In genomic region chr4:63503949-63504348, GRCm38 (mm10) we compare ENCODE assay signal across 27 mouse cellular contexts.
"Had no signal": no experiment of that assay in that cellular context is flagged by ENCODE, and none has a peak within 500 bp of the region (broad histone marks: within the 10 kb centered on the region; RNA-seq: fewer than 3 reads in every experiment).

No protein-coding gene starts in this region.

- H3K27ac ChIP-seq: embryonic facial prominence, embryonic 10.5 days; embryonic facial prominence, embryonic 12.5 days; embryonic facial prominence, embryonic 13.5 days; embryonic facial prominence, embryonic 15.5 days; forebrain, embryonic 10.5 days; forebrain, embryonic 12.5 days; forebrain, embryonic 13.5 days; forebrain, embryonic 15.5 days; gastrocnemius, adult 2 months; heart, adult 2 months had no signal

- DNase-seq: cerebellum, adult 9-10 months; cerebellum, adult 9-11 months; cerebellum, postnatal 10 days; cerebellum, postnatal 14 days; cerebellum, postnatal 25 days; cerebellum, postnatal 36 days; embryo, embryonic 11 days; forebrain, postnatal 0 days; gastrocnemius, adult 2 months; gastrocnemius, postnatal 10 days; gastrocnemius, postnatal 14 days; gastrocnemius, postnatal 25 days; gastrocnemius, postnatal 36 days; heart, adult 11 months; heart, adult 18-20 months; heart, adult 2 months had no signal

- H3K36me3 ChIP-seq: embryonic facial prominence, embryonic 10.5 days; embryonic facial prominence, embryonic 12.5 days; embryonic facial prominence, embryonic 13.5 days; embryonic facial prominence, embryonic 15.5 days; forebrain, embryonic 10.5 days; forebrain, embryonic 12.5 days; forebrain, embryonic 15.5 days had no signal

- H3K4me1 ChIP-seq: embryonic facial prominence, embryonic 10.5 days; embryonic facial prominence, embryonic 13.5 days; embryonic facial prominence, embryonic 15.5 days; forebrain, embryonic 10.5 days; forebrain, embryonic 12.5 days; forebrain, embryonic 13.5 days; forebrain, embryonic 15.5 days had no signal

- H3K4me3 ChIP-seq: embryonic facial prominence, embryonic 10.5 days; embryonic facial prominence, embryonic 12.5 days; embryonic facial prominence, embryonic 13.5 days; embryonic facial prominence, embryonic 15.5 days; erythroblast, embryonic 14.5 days; forebrain, embryonic 10.5 days; forebrain, embryonic 12.5 days; forebrain, embryonic 13.5 days; forebrain, embryonic 15.5 days; gastrocnemius, adult 2 months; heart, adult 2 months had no signal

- H3K9me3 ChIP-seq: embryonic facial prominence, embryonic 10.5 days; embryonic facial prominence, embryonic 12.5 days; embryonic facial prominence, embryonic 13.5 days; embryonic facial prominence, embryonic 15.5 days; forebrain, embryonic 10.5 days; forebrain, embryonic 12.5 days; forebrain, embryonic 13.5 days; forebrain, embryonic 15.5 days had no signal

- H3K4me2 ChIP-seq: embryonic facial prominence, embryonic 12.5 days; embryonic facial prominence, embryonic 13.5 days; embryonic facial prominence, embryonic 15.5 days; forebrain, embryonic 12.5 days; forebrain, embryonic 13.5 days; forebrain, embryonic 15.5 days had no signal

- H3K9ac ChIP-seq: embryonic facial prominence, embryonic 12.5 days; embryonic facial prominence, embryonic 13.5 days; embryonic facial prominence, embryonic 15.5 days; forebrain, embryonic 12.5 days; forebrain, embryonic 13.5 days; forebrain, embryonic 15.5 days; forebrain, postnatal 0 days had no signal

- ATAC-seq: forebrain, embryonic 13.5 days; forebrain, embryonic 14.5 days; forebrain, embryonic 15.5 days; forebrain, embryonic 16.5 days; forebrain, postnatal 0 days had no signal

- H3K27me3 ChIP-seq: embryonic facial prominence, embryonic 12.5 days; embryonic facial prominence, embryonic 15.5 days had no signal
